Mouse (Mus musculus): ENCODE measurements around the gene Tpcn1.

Gene Tpcn1

DNA sequence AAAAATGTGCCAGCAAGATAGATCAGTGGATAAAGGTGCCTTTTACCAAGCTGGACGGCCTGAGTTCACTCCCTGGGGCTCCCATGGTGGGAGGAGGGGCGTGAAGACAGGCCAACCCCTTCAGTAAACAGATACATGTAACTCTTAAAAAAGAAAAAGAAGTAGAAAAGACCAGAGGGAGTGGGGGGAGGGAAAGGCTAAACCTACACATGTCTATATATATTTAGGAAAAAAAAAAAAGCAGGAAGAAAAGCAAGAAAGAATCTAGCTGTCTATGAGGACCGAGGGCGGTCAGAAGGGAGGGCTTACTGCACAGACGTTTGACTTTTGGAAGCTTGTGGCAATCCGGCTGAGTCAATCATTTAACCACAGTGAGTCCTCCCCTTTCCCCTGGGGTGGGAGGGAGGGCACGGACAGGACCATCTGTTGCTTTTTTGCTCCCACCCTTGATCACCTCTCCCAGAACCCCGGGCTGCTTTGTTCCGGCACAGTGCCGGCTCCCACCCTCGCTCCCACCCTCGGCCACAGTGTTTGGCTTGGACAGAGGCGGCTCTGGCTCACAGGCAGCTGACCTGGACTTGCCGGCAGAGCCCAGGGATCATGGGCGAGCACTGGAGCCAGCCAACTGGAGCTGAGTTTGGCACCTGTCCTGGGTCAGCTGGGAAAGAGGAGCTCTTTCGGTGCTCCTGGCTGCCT, 27.7 kb downstream of the Tpcn1 start:
- TF ChIP-seq GATA4 (IDR thresholded peaks at IDR 0.05; ENCODE audit: insufficient replicate concordance, low read length) = no peak

DNA sequence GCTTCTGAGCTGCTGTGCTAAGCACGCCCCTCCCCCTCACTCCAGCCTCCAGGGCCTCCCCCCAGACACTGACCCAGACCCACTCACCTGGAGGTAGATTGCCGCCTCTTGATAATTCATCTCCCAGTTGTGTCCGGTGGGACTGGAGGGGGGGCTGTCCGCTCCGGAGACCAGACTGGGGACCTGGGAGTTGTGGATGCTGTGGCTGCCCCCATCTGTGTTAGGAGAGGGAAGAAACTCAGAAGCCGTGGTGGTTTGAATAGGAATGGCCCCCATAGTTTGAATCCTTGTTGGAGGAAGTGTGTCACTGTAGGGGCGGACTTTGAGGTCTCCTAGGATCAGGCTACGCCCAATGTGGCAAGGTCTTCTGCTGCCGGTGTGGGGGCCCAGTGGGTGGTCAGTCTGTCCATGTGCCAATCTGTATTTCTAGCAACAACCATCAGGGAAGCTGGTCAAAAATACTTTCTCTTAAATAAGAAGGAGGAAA, 28.3 kb downstream of the Tpcn1 start:
- TF ChIP-seq GATA4 (IDR thresholded peaks at IDR 0.05; ENCODE audit: insufficient replicate concordance, low read length) = no peak

DNA sequence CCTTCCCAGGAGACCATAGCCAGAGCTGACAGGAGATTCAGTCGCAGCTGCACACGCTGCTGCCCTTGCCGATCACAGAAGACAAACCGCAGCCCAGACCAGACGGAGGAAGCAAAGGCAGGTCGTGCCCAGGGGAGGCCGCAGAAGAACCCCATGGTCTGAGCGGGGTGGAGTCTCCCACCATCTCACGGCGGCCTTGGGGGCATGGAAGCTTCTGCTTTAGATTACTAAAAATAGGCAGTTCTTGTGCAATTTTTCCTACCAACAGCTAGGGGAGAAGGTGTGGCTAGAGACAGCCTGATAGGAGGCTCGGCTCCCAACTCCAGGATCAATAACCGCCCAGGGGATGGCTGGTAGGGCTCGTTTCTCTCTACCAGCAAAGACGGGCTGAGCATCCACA, 29.7 kb downstream of the Tpcn1 start:
- no peak for TF ChIP-seq GATA4 (IDR thresholded peaks at IDR 0.05; ENCODE audit: insufficient replicate concordance, low read length)

DNA sequence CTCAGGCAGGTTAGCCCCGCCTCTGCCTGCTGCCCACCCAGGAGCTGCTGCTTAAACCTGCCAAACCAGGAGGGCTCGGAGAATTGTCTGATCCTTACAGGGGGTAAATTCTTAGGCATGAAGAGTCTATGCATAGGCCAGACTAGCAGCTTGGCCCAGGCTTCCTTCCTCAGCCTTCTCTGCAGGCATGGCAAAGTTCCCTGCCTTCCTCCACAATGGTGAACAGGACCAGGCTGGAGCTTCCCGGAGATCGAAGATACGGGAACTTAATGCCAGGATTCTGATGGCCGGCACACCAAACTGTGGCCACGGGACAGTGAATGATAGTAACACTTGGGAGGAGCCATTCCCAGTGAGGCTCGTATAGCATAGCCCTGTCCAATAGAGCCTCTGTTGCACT, 30.4 kb downstream of the Tpcn1 start:
- no peak for TF ChIP-seq GATA4 (IDR thresholded peaks at IDR 0.05; ENCODE audit: insufficient replicate concordance, low read length)

DNA sequence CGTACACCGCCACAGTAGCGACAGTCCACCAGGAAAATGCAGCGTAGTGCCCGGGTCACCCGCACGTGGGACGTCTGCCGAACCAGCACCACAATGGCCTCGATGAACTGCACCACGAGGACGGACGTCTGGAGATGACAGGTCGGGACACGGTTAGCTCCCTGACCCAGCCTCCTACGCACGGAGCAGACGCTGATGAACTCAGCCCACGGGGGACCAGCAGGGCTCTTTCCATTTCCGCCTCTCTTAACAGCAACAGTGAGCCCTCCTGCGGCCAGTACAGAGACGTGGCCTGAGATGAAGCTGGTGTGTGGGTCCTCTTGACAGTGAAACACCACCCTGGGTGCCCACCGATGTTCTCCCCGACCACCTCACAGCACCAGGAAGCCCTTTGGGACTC, 32.6 kb downstream of the Tpcn1 start:
- TF ChIP-seq GATA4 (IDR thresholded peaks at IDR 0.05; ENCODE audit: insufficient replicate concordance, low read length) = no peak

DNA sequence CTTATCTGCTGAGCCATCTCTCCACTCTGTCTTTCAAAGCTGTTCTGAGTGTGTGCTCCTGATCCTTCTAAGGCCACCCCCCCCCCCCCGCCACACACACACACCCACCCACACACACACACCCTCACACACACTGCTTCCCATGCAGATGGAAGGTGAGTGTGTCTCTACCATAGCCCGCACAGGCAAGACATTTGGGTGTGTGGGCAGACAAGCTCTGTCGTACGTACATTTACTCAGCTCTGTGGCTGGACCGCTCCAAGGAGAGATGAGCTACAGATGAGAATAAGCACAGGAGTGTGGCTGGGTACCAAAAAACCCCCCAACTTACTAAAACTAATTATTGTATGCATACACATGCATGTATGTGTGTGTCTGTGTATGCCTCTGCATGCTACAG, 37.8 kb downstream of the Tpcn1 start:
- TF ChIP-seq GATA4 (IDR thresholded peaks at IDR 0.05; ENCODE audit: insufficient replicate concordance, low read length) = no peak

DNA sequence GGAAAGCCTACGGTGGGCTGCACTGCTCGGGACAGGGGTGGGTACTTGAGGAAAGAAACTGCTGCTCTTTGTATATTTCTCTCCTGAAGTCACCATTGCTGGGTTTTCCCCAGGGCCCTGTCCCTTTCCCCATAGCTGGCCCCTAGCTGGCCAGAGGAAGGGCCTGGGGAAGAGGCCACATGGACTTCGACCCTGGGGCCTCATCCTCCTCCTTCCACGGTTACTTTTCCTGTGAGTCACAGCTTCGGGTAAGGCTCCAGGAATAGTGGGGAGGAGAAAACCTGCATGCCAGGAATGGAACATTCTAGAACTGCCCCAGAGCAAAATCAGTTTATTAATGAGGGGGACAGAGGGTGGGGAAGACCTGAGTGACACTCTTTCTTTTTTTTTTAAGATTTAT, 38.3 kb downstream of the Tpcn1 start:
- TF ChIP-seq GATA4 (IDR thresholded peaks at IDR 0.05; ENCODE audit: insufficient replicate concordance, low read length) = no peak

DNA sequence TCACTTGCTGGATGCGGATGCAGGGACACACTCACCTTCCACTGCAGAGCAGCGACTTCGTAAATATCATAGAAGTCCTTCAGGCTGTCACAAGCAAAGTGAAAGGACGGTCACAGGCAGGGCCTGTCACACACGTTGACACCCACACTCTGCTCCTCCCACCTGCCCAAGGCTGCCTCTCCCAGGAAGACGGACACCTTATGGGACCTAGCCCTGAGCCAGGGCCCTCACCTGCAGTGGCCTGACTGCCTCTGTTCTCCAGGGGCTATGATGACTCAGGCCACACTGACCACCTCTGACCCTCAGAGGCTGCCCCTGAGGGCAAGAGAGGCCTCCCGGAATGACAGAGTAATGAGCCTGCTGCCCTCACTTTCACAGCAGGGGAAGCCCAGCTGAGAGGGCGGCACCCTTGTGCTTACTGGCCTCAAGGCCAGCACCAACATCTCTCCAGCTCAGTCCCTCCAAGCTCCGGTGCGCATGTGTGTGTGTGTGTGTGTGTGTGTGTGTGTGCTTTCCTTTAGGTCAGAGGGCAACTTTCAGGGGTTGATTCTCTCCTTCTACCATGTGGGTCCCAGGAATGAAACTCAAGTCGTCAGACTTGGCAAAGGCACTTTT, 40.1 kb downstream of the Tpcn1 start:
- TF ChIP-seq GATA4 (IDR thresholded peaks at IDR 0.05; ENCODE audit: insufficient replicate concordance, low read length) = no peak

DNA sequence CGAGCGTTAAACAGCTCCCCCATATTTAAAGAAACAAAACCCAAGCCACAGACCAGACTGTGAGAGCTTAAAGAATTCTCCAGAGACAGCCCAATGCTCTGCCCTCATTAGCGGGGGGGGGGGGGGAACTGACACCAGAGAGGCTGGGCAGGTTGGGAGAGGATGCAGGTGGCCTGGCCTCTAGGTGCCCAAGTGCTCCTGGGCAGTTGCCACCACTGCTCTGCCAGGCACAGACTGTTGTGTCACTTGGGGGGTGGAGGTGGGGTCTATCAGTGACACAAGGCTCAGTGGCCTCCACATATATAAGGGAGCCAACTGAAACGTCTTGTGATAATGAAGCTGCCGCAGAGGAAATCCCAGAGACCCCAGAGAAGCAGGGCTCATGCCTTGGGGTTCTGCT, 51.8 kb downstream of the Tpcn1 start:
- no peak for TF ChIP-seq GATA4 (IDR thresholded peaks at IDR 0.05; ENCODE audit: insufficient replicate concordance, low read length)

DNA sequence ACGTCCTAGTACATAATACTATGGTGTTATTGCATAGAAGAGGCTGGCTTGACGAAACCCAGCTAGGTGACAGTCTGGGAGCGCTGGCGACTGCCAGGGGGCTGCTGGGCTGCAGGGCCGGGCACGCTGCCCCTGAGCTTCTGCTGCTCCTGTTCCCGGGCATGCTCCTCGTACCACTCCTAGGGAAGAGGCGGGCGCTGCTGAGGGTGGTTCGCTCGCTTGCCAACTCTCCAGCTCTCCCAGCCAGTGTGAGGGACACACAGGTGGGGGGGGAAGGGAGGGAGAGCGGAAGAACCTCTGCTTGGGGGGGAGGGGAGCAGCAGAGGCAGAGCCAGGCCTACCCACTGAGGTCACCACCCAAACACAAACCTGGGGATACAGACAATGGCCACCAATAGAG, 52.4 kb downstream of the Tpcn1 start:
- no peak for TF ChIP-seq GATA4 (IDR thresholded peaks at IDR 0.05; ENCODE audit: insufficient replicate concordance, low read length)

DNA sequence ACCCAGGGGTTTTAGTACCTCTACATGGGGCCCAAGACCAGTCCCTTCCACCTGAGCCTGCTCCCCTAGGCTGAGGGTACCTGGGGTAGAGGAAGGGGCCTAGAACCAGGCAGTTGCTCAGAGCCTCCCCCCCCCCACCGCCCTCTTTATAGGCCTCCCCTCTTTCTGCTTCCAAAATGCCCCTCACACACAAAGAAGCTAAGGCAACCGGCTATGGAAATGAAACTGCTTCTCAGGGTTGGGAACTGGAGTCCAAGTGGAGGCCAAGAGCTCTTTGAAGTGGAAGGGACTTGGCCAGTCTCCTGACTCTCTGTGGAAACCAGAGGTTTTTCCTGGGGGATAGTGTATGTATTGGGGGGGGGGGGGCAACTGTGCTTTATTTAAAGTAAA, 53.8 kb downstream of the Tpcn1 start:
- TF ChIP-seq GATA4 (IDR thresholded peaks at IDR 0.05; ENCODE audit: insufficient replicate concordance, low read length) = no peak

DNA sequence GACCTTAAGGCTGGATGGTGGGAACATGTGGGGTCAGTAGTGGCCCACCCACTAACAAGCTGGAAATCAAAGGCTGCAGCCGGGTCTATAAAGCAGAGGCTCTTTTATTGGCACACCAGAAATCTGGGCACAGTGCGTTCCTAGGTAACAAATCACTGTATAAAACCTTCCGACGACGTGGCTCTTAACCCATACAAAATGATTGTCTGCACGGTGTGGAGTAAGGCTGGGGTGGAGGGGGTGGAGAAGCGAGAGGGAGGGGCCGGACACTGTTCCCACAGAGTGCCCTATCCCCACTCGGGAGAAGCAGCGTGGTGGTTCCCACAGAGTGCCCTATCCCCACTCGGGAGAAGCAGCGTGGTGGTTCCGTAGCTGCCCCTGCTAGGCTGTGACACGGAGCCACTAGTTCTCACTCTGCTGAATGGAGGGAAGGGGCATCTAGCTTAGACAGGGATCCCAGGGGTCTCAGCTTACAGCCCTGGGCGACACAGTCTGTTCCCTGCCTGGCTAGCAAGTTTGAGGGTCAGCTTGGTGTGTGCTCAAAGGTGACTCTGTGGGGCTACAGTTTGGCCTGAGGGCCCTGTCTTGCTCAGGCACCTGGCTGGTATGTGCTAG, 54.3 kb downstream of the Tpcn1 start:
- no peak for TF ChIP-seq GATA4 (IDR thresholded peaks at IDR 0.05; ENCODE audit: insufficient replicate concordance, low read length)

DNA sequence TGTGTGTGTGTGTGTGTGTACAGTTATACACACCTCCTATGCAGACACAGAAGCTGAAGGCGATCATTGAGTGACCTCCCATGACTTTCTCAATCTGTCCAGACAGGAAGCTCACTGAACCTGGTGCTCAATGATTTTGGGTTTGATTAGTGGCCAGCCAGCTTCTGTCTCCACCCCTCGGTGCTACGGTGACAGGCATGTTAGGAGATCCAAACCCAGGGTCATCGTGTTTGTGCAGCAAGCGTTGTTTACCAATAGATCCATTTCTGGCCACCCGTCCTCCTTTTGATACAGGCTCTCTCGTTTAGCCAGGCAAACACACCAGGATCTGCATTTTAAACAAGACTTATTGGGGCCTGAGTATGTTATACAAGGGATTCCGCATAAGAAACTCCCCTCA, 56.8 kb downstream of the Tpcn1 start:
- TF ChIP-seq GATA4 (IDR thresholded peaks at IDR 0.05; ENCODE audit: insufficient replicate concordance, low read length) = no peak

DNA sequence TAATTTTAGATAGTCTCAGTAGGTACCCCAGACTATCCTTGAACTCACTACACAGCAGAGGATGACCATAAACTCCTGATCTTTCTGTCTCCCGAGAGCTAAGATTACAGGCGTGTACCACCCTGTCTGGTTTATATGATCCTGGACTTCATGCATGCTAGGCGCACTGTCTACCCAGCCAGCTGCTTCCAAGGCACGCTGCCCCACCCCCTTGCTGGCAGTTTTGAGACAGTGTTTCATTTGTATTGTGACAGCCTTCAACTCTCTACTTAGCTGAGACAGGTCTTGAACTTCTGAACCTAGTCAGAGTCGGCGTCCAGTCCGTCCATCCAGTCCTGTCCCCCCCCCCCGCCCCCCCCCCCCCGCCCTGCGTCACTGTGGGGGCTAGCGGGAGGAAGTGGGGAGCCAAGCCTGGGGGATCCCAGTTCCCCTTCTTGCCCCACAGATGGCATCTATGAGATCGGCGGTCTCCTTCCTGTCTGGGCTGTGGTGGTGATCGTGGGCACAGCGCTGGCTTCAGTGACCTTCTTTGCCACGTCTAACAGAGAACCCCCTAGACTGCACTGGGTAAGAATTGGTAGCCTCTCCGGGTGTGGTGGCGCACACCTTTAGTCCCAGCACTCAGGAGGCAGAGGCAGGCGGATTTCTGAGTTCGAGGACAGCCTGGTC, 61.0 kb downstream of the Tpcn1 start:
- TF ChIP-seq GATA4 (IDR thresholded peaks at IDR 0.05; ENCODE audit: insufficient replicate concordance, low read length) = no peak

DNA sequence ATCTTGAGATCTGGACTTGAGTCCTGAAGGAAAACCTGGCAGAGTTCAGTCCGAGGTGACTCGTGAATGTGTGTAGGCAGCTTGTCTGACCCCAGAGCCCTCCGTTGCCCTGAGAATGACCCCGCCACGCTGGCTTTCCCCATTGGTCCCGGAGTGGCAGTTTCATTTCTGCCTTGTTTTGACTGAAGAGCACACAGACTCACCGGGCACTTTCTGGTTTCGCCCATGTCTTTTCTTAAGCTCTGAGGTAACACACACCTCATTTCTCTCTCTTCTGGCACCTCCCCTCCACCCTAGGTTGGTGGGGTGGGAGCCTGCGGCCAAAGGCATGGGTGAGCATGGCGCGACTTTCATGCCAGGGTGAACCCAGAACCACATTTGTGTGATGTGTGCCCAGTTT, 62.2 kb downstream of the Tpcn1 start:
- TF ChIP-seq GATA4 (IDR thresholded peaks at IDR 0.05; ENCODE audit: insufficient replicate concordance, low read length) = no peak

DNA sequence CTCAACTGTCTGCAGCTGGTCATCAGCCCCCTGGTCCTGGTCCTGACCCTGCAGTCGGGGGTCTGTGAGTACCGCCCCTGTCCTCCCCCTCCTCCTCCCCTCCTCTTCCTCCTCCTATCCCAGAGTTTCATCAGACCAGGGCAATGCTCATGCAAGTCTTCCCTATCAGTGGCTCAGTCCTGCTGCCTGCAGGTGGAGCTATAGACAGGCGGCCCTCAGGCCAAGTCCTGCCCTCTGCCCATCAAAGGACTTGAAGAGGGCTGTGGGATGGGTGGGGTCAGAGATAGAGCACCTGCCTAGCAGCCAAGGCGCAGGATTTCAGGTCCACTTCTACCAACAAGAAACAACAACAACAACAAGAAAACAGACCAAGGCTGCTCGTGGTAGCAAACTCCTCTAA, 62.7 kb downstream of the Tpcn1 start:
- no peak for TF ChIP-seq GATA4 (IDR thresholded peaks at IDR 0.05; ENCODE audit: insufficient replicate concordance, low read length)

Data from liver, adult (tissue).